Mouse (Mus musculus): ENCODE data around the gene Tmem262. TPM values are rescaled to one million over a fixed set of nuclear protein-coding genes. Genes with fewer than 3 reads are reported as not detected.

Tmem262 gene
- total and polyA plus RNA-seq, 3 experiments, result not detected

- ATAC-seq (ENCODE audit: extremely low read depth, insufficient number of reproducible peaks, low FRiP score, poor library complexity, severe bottlenecking) (no peak), DNase-seq (ENCODE audit: low spot score) (no peak)
- TF ChIP-seq TAL1 (conservative IDR thresholded peaks at IDR 0.05; ENCODE audit: low read depth, low read length), result no peak
- TF ChIP-seq CTCF (IDR thresholded peaks at IDR 0.05; ENCODE audit: low read depth, low read length), result no peak
- TF ChIP-seq POLR2AphosphoS5 (IDR thresholded peaks at IDR 0.05; ENCODE audit: insufficient replicate concordance, low read depth, low read length), result no peak
- no peak for TF ChIP-seq GATA2 (IDR thresholded peaks at IDR 0.05; ENCODE audit: borderline replicate concordance, low read depth, low read length)
- TF ChIP-seq GATA1 (IDR thresholded peaks at IDR 0.05; ENCODE audit: borderline replicate concordance, low read length), result no peak
- peaks cover 69% of the 10 kb centered on the region for H3K4me1 ChIP-seq (ENCODE audit: insufficient read depth, low read depth, low read length)
- no peaks in the 10 kb centered on the region for H3K27me3 ChIP-seq (ENCODE audit: insufficient read depth, low read length)
- no peaks in the 10 kb centered on the region for H3K9me3 ChIP-seq (replicated peaks)
- peaks cover 84% of the 10 kb centered on the region for H3K36me3 ChIP-seq (replicated peaks)
- no peak overlapping the region for H3K4me3 ChIP-seq (ENCODE audit: low read depth, low read length)
Measured at GRCm38 (mm10) chr19:6088841-6089240, 9.0 kb downstream of the Tmem262 start.

DNA sequence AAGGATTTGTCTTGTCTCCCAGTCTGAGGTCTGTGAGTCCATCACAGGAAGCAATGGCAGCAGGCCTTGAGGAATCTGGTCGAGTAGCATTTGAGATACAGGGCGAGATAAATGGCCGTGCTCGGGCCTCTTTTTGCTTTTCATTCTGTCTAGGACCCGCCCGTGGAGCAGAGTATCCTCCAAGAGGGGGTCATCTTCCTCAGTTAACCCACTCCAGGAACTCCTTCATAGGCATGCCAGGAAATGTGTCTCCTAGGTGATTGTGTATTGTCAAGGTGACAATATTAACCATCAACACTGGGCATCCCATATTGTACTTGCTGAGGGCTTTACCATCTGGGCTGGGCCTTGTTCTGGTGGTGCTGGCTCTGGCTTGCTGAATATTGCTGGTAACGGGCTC is 14.3 kb downstream of the Tmem262 start, which contains the start of gene AC131692.1:
Gene AC131692.1, plus strand, starts transcription at position 301 of the 400 bp plus-strand sequence.
- TF ChIP-seq POLR2AphosphoS5 (IDR thresholded peaks at IDR 0.05; ENCODE audit: insufficient replicate concordance, low read depth, low read length), result no peak
- TF ChIP-seq GATA1 (IDR thresholded peaks at IDR 0.05; ENCODE audit: borderline replicate concordance, low read length), result no peak
- no peak for TF ChIP-seq TAL1 (conservative IDR thresholded peaks at IDR 0.05; ENCODE audit: low read depth, low read length)
- no peak for TF ChIP-seq GATA2 (IDR thresholded peaks at IDR 0.05; ENCODE audit: borderline replicate concordance, low read depth, low read length)
- ATAC-seq (ENCODE audit: extremely low read depth, insufficient number of reproducible peaks, low FRiP score, poor library complexity, severe bottlenecking), result no peak
- peaks cover 98% of the 10 kb centered on the region for H3K36me3 ChIP-seq (replicated peaks)

DNA sequence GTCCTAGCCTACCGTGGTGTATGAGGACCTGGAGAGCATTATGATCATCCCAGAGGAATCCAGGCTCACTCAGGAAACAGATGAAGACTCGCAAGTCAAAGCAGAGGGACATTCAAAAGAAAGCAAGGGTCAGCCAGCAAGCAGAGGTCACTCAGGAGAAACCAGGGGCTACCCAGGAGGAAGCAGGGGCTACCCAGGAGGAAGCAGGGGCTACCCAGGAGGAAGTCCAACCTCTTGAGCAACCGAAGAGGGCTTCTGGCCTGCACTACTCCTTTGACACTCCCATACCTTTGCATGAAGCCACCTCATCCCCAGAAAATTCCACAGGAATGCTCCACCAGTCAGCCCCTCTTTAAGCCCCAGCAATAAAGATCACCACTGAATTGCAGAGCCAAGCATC is 18.0 kb downstream of the Tmem262 start:
- ATAC-seq (ENCODE audit: extremely low read depth, insufficient number of reproducible peaks, low FRiP score, poor library complexity, severe bottlenecking) (no peak), DNase-seq (ENCODE audit: low spot score) (no peak)
- H3K9me3 ChIP-seq (replicated peaks), result no peaks in the 10 kb centered on the region
- H3K36me3 ChIP-seq (replicated peaks), result peaks cover 76% of the 10 kb centered on the region
- H3K27me3 ChIP-seq (ENCODE audit: insufficient read depth, low read length), result no peaks in the 10 kb centered on the region
- peaks cover 16% of the 10 kb centered on the region for H3K4me1 ChIP-seq (ENCODE audit: insufficient read depth, low read depth, low read length)
- no peak overlapping the region for H3K4me3 ChIP-seq (ENCODE audit: low read depth, low read length)
- no peak for TF ChIP-seq GATA2 (IDR thresholded peaks at IDR 0.05; ENCODE audit: borderline replicate concordance, low read depth, low read length)
- no peak for TF ChIP-seq POLR2AphosphoS5 (IDR thresholded peaks at IDR 0.05; ENCODE audit: insufficient replicate concordance, low read depth, low read length)
- no peak for TF ChIP-seq TAL1 (conservative IDR thresholded peaks at IDR 0.05; ENCODE audit: low read depth, low read length)
- no peak for TF ChIP-seq CTCF (IDR thresholded peaks at IDR 0.05; ENCODE audit: low read depth, low read length)
- no peak for TF ChIP-seq GATA1 (IDR thresholded peaks at IDR 0.05; ENCODE audit: borderline replicate concordance, low read length)

More for the DNA sequence above, 14.3 kb downstream of the Tmem262 start, which contains the start of gene AC131692.1:
- H3K9me3 ChIP-seq (replicated peaks), result no peaks in the 10 kb centered on the region
- DNase-seq (ENCODE audit: low spot score), result no peak
- H3K4me3 ChIP-seq (ENCODE audit: low read depth, low read length), result no peak within 1 kb of the TSS
- H3K4me1 ChIP-seq (ENCODE audit: insufficient read depth, low read depth, low read length), result peaks cover 31% of the 10 kb centered on the region
- no peaks in the 10 kb centered on the region for H3K27me3 ChIP-seq (ENCODE audit: insufficient read depth, low read length)

GRCm38 (mm10) chr19:6101186-6101585 is 21.4 kb downstream of the Tmem262 start:
- no peak overlapping the region for H3K4me3 ChIP-seq (ENCODE audit: low read depth, low read length)
- peaks cover 46% of the 10 kb centered on the region for H3K4me1 ChIP-seq (ENCODE audit: insufficient read depth, low read depth, low read length)
- no peaks in the 10 kb centered on the region for H3K9me3 ChIP-seq (replicated peaks)
- no peak for DNase-seq (ENCODE audit: low spot score)
- no peak for ATAC-seq (ENCODE audit: extremely low read depth, insufficient number of reproducible peaks, low FRiP score, poor library complexity, severe bottlenecking)
- no peaks in the 10 kb centered on the region for H3K27me3 ChIP-seq (ENCODE audit: insufficient read depth, low read length)
- H3K36me3 ChIP-seq (replicated peaks), result peaks cover 53% of the 10 kb centered on the region
- TF ChIP-seq POLR2AphosphoS5 (IDR thresholded peaks at IDR 0.05; ENCODE audit: insufficient replicate concordance, low read depth, low read length) (no peak), TAL1 (conservative IDR thresholded peaks at IDR 0.05; ENCODE audit: low read depth, low read length) (no peak), GATA1 (IDR thresholded peaks at IDR 0.05; ENCODE audit: borderline replicate concordance, low read length) (no peak), GATA2 (IDR thresholded peaks at IDR 0.05; ENCODE audit: borderline replicate concordance, low read depth, low read length) (no peak), CTCF (IDR thresholded peaks at IDR 0.05; ENCODE audit: low read depth, low read length) (no peak)

DNA sequence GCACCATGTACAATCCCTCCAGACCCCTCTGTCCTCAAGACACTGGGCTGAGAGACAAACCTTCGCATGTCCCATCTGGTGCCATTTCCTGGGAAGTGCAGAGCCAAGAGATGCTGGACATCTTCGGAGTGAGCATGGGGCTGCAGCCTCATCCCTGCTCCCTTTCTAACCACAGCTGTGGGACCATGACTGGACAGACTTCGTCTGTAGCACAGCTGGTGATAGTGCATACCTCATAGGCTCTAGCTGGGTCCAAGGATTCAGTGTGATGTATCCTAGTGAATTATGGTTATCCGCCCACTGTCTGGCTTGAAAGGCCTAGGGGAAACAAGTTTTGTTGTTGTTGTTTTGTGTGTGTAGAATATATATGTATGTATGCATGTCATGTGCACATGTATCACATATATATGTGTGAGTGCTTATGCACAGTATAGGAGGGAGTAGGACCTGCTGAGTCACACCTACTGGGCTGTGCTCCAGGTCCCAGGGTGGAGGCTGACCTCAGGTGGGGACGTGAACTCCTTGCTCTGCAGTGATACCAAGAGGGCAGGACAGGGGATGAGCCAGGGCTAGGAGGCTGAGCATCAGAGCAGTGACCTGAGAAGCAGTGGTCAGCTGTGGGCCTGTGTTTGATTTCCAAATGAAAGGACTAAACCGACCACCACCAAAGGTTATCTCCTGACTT is 22.5 kb downstream of the Tmem262 start:
- ATAC-seq (ENCODE audit: extremely low read depth, insufficient number of reproducible peaks, low FRiP score, poor library complexity, severe bottlenecking) (no peak), DNase-seq (ENCODE audit: low spot score) (no peak)
- Histone ChIP-seq H3K4me3 (ENCODE audit: low read depth, low read length) (no peak overlapping the region; the same call in 1 of the 2 replicates), H3K27me3 (ENCODE audit: insufficient read depth, low read length) (no peaks in the 10 kb centered on the region), H3K36me3 (replicated peaks) (peaks cover 49% of the 10 kb centered on the region), H3K9me3 (replicated peaks) (no peaks in the 10 kb centered on the region), H3K4me1 (ENCODE audit: insufficient read depth, low read depth, low read length) (peaks cover 53% of the 10 kb centered on the region)
- TF ChIP-seq GATA1 (IDR thresholded peaks at IDR 0.05; ENCODE audit: borderline replicate concordance, low read length), result no peak

DNA sequence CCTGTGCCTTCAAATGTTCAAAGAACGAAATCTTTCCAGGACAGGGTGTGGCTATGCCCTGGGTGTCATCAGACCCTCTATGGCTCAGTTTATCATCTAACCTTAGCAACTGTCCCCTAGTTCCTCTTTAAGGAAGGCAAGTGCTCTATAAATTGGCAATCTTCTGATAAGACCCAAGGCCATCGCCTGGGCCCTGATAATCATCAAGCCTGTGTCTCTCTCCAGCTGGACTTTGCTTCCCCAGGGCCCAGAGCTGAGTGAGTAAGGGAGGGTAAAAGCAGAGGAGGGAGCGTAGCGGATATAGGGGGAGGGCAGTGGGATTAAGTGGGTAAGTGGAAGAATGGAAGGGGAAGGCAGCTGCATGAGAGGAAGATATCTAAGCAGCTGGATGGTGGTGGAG is 24.6 kb downstream of the Tmem262 start:
- Histone ChIP-seq H3K4me1 (ENCODE audit: insufficient read depth, low read depth, low read length) (peaks cover 62% of the 10 kb centered on the region), H3K4me3 (ENCODE audit: low read depth, low read length) (peak overlapping the region; percentile 31; the same call in 1 of the 2 replicates), H3K36me3 (replicated peaks) (peaks cover 37% of the 10 kb centered on the region), H3K27me3 (ENCODE audit: insufficient read depth, low read length) (no peaks in the 10 kb centered on the region; the same call in 1 of the 2 replicates), H3K9me3 (replicated peaks) (no peaks in the 10 kb centered on the region)
- ATAC-seq (ENCODE audit: extremely low read depth, insufficient number of reproducible peaks, low FRiP score, poor library complexity, severe bottlenecking) (peak; percentile 77), DNase-seq (ENCODE audit: low spot score) (peak; percentile 65)
- no peak for TF ChIP-seq CTCF (IDR thresholded peaks at IDR 0.05; ENCODE audit: low read depth, low read length)
- TF ChIP-seq TAL1 (conservative IDR thresholded peaks at IDR 0.05; ENCODE audit: low read depth, low read length), result no peak; the same call in 1 of the 2 replicates
- TF ChIP-seq GATA1 (IDR thresholded peaks at IDR 0.05; ENCODE audit: borderline replicate concordance, low read length), result no peak
- TF ChIP-seq GATA2 (IDR thresholded peaks at IDR 0.05; ENCODE audit: borderline replicate concordance, low read depth, low read length), result no peak
- no peak for TF ChIP-seq POLR2AphosphoS5 (IDR thresholded peaks at IDR 0.05; ENCODE audit: insufficient replicate concordance, low read depth, low read length)

Measured in G1E (cell line).